Mouse (Mus musculus) limb, embryonic 13.5 days (tissue): ENCODE data around the gene Blvrb. TPM values are rescaled to one million over a fixed set of nuclear protein-coding genes. Genes with fewer than 3 reads are reported as not detected.
A peak's percentile ranks its signal among the peaks of the same experiment; 100 is the strongest.

Experiments used
- ATAC-seq: fragments of 200-750 bp; cut with Nextera tagmentation; 2 replicates; pipeline ENCODE4 v1.8.0; 2017; ENCODE audit warnings: low read depth, moderate number of reproducible peaks, moderate TSS enrichment; ENCODE audit not compliant: low FRiP score
- H3K27ac ChIP-seq: fragments of 300-500 bp; sonication (generic); 2 replicates; pipeline ENCODE4 v1.5.1; 2015; ENCODE audit warnings: inconsistent platforms, mild to moderate bottlenecking, moderate library complexity
- H3K27me3 ChIP-seq: fragments of 300-500 bp; sonication (generic); 2 replicates; pipeline ENCODE4 v1.6.1; 2015; ENCODE audit warnings: mild to moderate bottlenecking, inconsistent platforms
- H3K36me3 ChIP-seq: fragments of 300-500 bp; sonication (generic); 2 replicates; pipeline ENCODE4 v1.6.1; 2015; ENCODE audit warnings: inconsistent platforms, mild to moderate bottlenecking, moderate library complexity
- H3K4me1 ChIP-seq: fragments of 300-500 bp; sonication (generic); 2 replicates; pipeline ENCODE4 v1.6.1; 2015; ENCODE audit warnings: inconsistent platforms
- H3K4me2 ChIP-seq: fragments of 300-500 bp; sonication (generic); replicated peaks from 2 replicates; pipeline ENCODE4 v1.6.1; 2015; ENCODE audit warnings: inconsistent platforms, mild to moderate bottlenecking, moderate library complexity
- H3K4me3 ChIP-seq: fragments of 300-500 bp; sonication (generic); 2 replicates; pipeline ENCODE4 v1.5.1; 2015; ENCODE audit warnings: moderate library complexity, mild to moderate bottlenecking, inconsistent platforms
- H3K9ac ChIP-seq: fragments of 300-500 bp; sonication (generic); 2 replicates; pipeline ENCODE4 v1.6.1; 2015; ENCODE audit warnings: mild to moderate bottlenecking, inconsistent platforms
- H3K9me3 ChIP-seq: fragments of 300-500 bp; sonication (generic); 2 replicates; pipeline ENCODE4 v1.6.1; 2016; ENCODE audit warnings: inconsistent platforms
- WGBS: fragments of 180-500 bp; shearing (Covaris S2); methylation state at CpG from one replicate; pipeline ENCODE4 v1.1.7; 2015; 5-methylcytosine and 5-hydroxymethylcytosine counted together
- polyA plus RNA-seq: library from polyadenylated mRNA; unstranded; fragments of >200 nt; fragmentation: Nextera tagmentation; extraction: Ambion mirVana; gene quantifications from 2 replicates; pipeline ENCODE4 v1.2.1, GENCODE M21; 2015

The Blvrb gene
- 38.9 and 46.3 TPM in 2 replicates for polyA plus RNA-seq

DNA sequence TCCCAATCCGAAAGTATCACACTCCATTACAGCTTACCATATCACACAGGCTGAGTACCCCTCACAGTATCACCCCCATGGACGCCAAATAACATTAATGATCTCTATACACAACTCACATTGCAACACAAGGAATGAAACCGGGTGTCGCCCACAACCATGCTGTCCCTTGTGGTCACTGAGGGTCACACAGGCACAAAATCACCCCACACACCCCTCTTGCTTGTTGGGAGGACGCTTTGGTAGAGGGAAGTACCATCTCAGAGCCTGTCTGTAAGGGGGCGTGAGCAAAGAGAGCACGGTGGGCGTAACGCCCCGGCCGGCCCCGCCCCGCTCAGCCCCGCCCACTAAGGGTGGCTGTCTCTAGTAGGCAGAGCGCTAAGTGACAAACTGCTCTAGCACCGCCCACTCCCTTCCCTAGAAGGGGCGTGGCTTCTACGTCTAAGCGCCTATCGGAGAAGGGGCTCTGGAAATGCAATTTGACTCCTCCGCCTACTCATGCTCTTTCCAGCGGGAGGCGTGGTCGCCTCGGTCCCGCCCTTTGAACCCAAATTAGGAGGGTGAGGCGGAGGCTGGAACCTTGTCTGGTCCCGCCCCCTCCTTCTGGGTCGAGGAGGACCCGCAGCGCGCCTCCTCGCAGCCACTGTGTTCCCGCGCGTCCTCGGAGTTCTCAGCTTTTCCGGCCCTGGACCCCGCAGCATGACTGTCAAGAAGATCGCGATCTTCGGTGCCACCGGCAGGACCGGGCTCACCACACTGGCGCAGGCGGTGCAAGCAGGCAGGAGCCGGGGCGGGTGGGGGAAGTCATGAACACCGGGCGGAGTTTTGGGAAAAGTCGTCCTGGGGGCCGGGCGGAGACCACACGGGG is at the start of gene Blvrb, which contains the start of gene Sptbn4:
Gene Blvrb, plus strand, starts transcription at position 560 of the 868 bp plus-strand sequence.
Gene Sptbn4, minus strand, starts transcription at position 268 of the 868 bp plus-strand sequence.
- 1% methylated on average over 54 of the region's 54 CpGs for WGBS
- peaks cover 17% of the 10 kb centered on the region for H3K4me1 ChIP-seq
- H3K27me3 ChIP-seq: peaks cover 41% of the 10 kb centered on the region
- no peak within 1 kb of the TSS for H3K27ac ChIP-seq
- H3K4me3 ChIP-seq: peak within 1 kb of the TSS; percentile 62
- H3K9me3 ChIP-seq: no peaks in the 10 kb centered on the region
- ATAC-seq: peak; percentile 92
- H3K9ac ChIP-seq: peak within 1 kb of the TSS; percentile 79
- H3K4me2 ChIP-seq: peak within 1 kb of the TSS; percentile 96
- no peaks in the 10 kb centered on the region for H3K36me3 ChIP-seq

DNA sequence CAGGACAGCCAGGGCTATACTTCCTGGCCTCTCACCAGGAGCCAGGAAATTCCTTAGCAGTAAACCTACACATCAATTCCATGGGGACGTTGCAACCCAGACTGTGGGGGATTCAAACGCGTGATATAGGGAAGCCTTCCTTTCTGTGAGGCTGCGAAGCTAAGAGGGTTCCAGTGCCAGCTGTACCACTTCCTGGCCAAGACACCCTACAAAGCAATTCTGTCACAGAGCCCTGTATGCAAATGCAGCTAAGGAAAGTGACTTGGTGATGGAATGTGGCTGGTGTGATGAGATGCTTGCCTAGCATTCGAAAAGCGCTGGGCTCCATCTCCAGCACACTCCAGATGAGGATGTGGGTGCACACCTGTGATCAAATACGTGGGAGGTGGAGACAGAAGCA is 47.2 kb upstream of the Blvrb start:
- WGBS: 73% methylated on average over 7 of the region's 7 CpGs
- H3K4me2 ChIP-seq: no peak overlapping the region

DNA sequence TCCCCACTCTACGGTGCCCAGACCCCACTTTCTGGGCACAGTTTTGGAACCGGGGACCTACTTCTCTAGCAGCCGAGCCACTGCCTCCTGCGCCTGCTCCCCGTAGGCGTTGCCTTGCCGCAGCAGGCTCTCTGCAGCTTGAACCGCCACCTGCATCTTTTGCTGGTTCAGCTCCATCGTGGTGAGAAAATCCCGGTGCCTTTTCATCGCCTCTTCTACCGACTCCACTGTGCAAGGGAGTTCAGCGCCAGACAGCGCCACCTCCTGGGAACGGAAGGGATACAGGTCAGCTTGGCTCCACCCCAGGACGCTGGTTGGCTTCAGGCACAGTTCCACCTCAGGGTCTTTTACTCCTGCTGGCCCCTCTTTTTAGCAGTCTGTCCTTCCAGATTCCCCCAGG is 45.1 kb upstream of the Blvrb start:
- WGBS: 9% methylated on average over 16 of the region's 16 CpGs
- no peak for ATAC-seq
- H3K4me1 ChIP-seq: peaks cover 6% of the 10 kb centered on the region; the same call in 1 of the 2 replicates

More for the DNA sequence above, 47.2 kb upstream of the Blvrb start:
- Histone ChIP-seq H3K9ac (no peak overlapping the region), H3K9me3 (peaks cover 7% of the 10 kb centered on the region; the same call in 1 of the 2 replicates), H3K4me1 (peaks cover 11% of the 10 kb centered on the region; the same call in 1 of the 2 replicates), H3K27ac (no peak overlapping the region), H3K36me3 (no peaks in the 10 kb centered on the region), H3K4me3 (no peak overlapping the region), H3K27me3 (peaks cover 96% of the 10 kb centered on the region)
- ATAC-seq: no peak

DNA sequence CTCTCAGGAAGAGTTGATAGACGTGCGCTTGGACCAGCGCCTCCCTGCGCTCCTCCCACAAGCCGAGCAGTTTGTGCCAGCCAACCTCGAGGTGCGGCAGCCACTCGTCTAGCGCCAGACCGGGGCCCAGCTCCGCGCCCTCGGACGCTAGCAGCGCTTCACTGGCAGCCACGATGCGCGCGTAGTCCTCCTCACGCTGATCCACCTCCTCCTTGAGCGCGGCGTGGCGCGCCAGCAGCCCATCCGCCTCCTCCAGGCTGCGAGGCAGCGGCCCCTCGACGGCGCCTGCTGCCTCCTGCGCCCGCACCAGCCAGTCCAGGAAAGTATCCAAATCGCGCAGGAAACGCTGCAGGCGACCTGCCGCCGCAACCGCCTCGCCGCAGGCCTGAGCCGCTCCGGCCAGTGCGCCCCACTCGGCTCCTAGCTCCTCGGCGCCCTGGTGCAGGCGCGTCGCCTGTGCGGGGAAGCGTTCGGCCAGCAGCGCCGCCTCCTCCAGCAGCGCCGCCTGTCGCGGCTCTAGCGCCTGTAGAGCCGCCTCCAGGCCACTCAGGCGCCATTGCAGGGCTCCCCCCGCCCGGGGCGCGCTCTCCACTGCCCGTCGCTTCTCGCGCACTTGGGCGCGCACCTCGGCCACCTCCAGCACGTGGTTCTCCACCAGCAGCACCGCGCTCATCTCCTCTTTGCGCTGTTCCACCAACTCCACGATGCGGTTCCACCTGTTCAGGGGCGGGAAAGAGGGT is 43.4 kb upstream of the Blvrb start:
- Histone ChIP-seq H3K4me2 (peak overlapping the region; percentile 49), H3K4me3 (peak overlapping the region; percentile 22), H3K4me1 (peaks cover 21% of the 10 kb centered on the region), H3K27me3 (peaks cover 96% of the 10 kb centered on the region), H3K9ac (no peak overlapping the region), H3K27ac (no peak overlapping the region), H3K9me3 (peaks cover 12% of the 10 kb centered on the region; the same call in 1 of the 2 replicates), H3K36me3 (no peaks in the 10 kb centered on the region)
- no peak for ATAC-seq
- 6% methylated on average over 79 of the region's 81 CpGs for WGBS

More for the DNA sequence above, 45.1 kb upstream of the Blvrb start:
- Histone ChIP-seq H3K36me3 (no peaks in the 10 kb centered on the region), H3K9ac (no peak overlapping the region), H3K4me2 (no peak overlapping the region), H3K9me3 (peaks cover 12% of the 10 kb centered on the region; the same call in 1 of the 2 replicates), H3K27ac (no peak overlapping the region), H3K4me3 (no peak overlapping the region), H3K27me3 (peaks cover 96% of the 10 kb centered on the region)

DNA sequence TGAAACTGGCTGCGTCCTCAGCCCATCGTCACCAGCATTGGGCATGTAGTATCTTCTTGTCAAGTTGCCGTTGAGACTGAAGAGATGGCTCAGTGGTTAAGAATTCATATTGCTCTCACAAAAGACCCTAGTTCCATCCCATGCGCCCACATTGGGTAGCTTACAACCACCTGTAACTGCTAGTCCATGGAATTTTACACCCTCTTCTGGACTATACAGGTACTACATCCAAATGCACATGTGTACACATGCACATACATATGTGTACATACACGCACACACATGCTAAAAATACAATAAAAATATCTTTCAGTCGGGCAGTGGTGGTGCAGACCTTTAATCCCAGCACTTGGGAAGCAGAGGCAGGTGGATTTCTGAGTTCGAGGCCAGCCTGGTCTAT is 41.3 kb upstream of the Blvrb start:
- Histone ChIP-seq H3K4me1 (peaks cover 21% of the 10 kb centered on the region), H3K9ac (no peak overlapping the region), H3K9me3 (peaks cover 12% of the 10 kb centered on the region; the same call in 1 of the 2 replicates), H3K27ac (no peak overlapping the region), H3K4me2 (no peak overlapping the region), H3K36me3 (no peaks in the 10 kb centered on the region), H3K4me3 (no peak overlapping the region), H3K27me3 (peaks cover 99% of the 10 kb centered on the region)
- WGBS: 83% methylated on average over 7 of the region's 7 CpGs
- no peak for ATAC-seq

DNA sequence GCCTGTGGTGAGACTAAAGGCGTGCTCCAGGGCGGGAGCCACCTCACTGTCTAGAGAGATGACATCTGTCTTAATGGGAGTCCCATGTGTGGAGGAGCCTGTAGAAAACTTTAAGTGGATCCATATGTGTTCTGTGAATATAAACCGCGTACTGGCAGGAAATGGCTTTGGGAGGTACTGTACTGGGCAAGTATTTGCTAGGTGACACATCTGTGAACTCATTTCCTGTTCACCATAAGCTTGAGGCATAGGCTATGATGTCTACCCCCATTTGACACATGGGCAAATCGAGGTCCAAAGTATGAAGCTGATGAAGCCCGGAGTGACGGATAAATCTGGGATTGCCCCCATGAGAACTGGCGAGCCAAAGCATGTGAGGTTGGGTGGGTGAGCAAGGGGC is 40.0 kb upstream of the Blvrb start:
- WGBS: 29% methylated on average over 8 of the region's 8 CpGs
- no peaks in the 10 kb centered on the region for H3K36me3 ChIP-seq
- H3K4me1 ChIP-seq: peaks cover 21% of the 10 kb centered on the region
- peak; percentile 24 for ATAC-seq
- H3K4me3 ChIP-seq: peak overlapping the region; percentile 50
- peaks cover 18% of the 10 kb centered on the region for H3K9me3 ChIP-seq
- peak overlapping the region; percentile 85 for H3K4me2 ChIP-seq
- H3K9ac ChIP-seq: no peak overlapping the region
- H3K27ac ChIP-seq: no peak overlapping the region
- H3K27me3 ChIP-seq: peaks cover 87% of the 10 kb centered on the region

DNA sequence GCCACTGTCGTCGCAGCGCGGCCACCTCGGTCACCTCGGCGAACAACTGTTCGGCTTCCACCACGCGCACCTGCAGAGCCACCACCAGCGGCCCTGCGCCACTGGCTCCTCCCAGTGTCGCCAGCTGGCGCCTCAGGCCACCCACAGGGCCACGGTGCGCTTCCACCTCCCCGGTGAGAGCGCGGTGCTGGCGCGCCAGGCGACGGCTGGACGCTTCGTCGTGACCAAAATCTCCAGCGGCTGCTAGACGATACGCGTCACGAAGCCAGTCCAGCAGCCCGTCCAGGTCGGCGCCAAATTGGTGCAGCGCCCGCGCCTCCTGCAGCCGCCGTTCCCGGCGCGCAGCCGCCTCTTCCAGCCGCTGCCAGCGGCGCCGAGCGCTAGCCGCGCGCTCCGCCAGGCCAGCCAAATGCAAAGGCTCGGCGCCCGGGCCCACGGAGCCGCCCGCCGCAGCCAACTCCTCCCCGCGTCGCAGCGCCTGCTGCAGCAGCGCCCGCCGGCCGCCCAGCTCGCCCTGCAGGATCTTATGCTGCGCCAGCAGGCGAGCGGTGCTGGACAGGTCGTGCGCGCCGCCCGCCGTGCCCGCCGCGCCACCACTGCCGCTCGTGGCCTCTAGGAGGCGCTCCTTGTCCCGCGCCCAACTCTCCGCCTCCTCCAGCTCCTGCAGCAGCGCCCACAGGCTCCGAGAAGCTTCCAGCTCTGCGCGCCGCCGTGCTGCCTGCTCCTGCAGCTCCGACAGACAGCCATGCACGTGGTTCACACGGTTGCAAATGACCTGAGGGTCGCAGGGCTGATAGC is 39.2 kb upstream of the Blvrb start:
- H3K27ac ChIP-seq: no peak overlapping the region
- ATAC-seq: peak; percentile 77
- peaks cover 21% of the 10 kb centered on the region for H3K4me1 ChIP-seq
- H3K36me3 ChIP-seq: no peaks in the 10 kb centered on the region
- peak overlapping the region; percentile 85 for H3K4me2 ChIP-seq
- peaks cover 11% of the 10 kb centered on the region; the same call in 1 of the 2 replicates for H3K9me3 ChIP-seq
- under 1% methylated on average over 94 of the region's 96 CpGs for WGBS
- peak overlapping the region; percentile 50 for H3K4me3 ChIP-seq
- peaks cover 80% of the 10 kb centered on the region for H3K27me3 ChIP-seq
- peak overlapping the region; percentile 50; the same call in 1 of the 2 replicates for H3K9ac ChIP-seq

DNA sequence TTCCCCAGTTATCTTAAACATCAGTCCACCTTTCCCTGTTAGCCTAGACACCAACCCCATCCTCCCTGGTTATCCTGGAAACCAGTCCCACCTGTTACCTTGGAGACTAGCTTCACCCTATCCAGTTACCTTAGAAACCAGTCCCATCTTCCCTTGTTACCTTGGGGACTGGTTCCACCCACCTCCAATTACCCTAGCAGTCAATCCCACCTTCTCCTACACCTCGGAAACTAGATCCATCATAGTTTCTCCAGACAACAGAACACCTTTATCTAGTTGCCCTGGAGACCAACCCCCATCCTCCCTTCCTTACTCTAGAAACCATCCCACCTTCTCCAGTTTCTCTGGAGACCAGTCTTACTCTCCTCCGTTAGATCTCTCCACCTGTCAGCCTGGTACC is 30.6 kb upstream of the Blvrb start:
- no peak for ATAC-seq
- Histone ChIP-seq H3K9me3 (peaks cover 9% of the 10 kb centered on the region; the same call in 1 of the 2 replicates), H3K9ac (no peak overlapping the region), H3K4me2 (no peak overlapping the region), H3K4me3 (no peak overlapping the region), H3K27ac (no peak overlapping the region), H3K27me3 (peaks cover 2% of the 10 kb centered on the region; the same call in 1 of the 2 replicates), H3K36me3 (no peaks in the 10 kb centered on the region), H3K4me1 (no peaks in the 10 kb centered on the region)
- WGBS: 77% methylated on average over 2 of the region's 2 CpGs

DNA sequence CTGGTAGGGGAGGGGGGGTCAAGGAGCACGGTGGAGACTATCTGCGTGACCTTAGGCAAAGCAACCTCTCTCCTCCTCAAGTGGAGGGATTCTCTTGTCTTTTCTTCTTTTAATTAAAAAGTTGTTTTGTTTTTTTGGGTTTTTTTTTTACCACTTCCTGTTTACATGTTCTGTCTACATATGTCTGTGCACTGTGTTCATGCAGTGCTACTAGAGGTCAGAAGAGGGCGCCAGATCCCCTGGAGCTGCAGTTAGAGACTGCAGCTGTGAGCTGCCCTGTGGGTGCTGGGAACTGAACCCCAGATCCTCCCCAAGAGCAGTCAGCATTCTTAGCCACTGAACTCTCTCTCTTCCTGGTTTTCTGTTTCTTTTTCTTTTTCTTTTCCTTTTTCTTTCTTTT is 28.7 kb upstream of the Blvrb start:
- no peak for ATAC-seq
- 77% methylated on average over 3 of the region's 3 CpGs for WGBS

DNA sequence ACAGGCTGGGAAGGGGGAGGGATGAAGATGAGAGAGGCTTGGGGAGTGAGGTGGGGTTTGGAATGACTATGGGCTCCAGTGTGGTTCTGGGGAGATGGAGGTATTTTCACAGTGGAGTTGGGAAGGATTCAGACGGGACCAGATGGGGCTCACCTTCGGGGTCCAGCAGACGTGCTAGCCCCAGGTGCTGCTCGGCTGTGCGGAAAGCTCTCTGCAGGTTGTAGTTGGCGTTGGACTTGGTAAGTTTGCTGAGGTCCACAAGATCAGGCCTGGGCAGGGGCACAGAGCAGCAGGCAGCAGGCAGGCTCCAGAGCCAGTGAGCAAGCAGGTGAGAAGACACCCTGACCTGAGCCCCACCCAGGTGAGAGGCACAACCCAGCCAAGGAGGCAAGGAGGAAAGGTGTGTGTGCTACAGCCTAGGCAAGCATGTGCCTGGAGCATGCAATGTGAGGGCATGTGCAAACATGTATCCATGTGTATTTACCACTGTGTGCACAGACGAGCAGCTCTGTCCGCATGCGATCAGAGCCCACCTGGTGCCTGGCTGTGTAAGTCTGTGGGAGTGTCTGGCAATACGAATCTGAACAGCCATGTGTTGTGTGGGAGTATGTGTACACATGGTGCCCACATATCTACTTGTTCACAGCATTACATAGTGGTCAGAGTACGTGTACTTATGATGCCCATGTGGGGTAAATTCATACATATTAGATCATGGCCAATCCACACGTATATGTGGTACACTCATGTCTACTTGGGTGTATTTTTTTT is 24.0 kb upstream of the Blvrb start:
- Histone ChIP-seq H3K4me1 (no peaks in the 10 kb centered on the region), H3K9me3 (peaks cover 13% of the 10 kb centered on the region; the same call in 1 of the 2 replicates), H3K27ac (no peak overlapping the region), H3K4me3 (no peak overlapping the region), H3K4me2 (no peak overlapping the region), H3K36me3 (no peaks in the 10 kb centered on the region), H3K9ac (no peak overlapping the region), H3K27me3 (no peaks in the 10 kb centered on the region)
- ATAC-seq: no peak
- 81% methylated on average over 12 of the region's 12 CpGs for WGBS

More for the DNA sequence above, 28.7 kb upstream of the Blvrb start:
- H3K27me3 ChIP-seq: 0 out of 2 replicates have a peak, but pooled peaks cover 2% of the 10 kb centered on the region
- H3K36me3 ChIP-seq: no peaks in the 10 kb centered on the region
- peaks cover 13% of the 10 kb centered on the region; the same call in 1 of the 2 replicates for H3K9me3 ChIP-seq
- H3K4me1 ChIP-seq: no peaks in the 10 kb centered on the region
- no peak overlapping the region for H3K27ac ChIP-seq
- no peak overlapping the region for H3K4me3 ChIP-seq
- H3K4me2 ChIP-seq: no peak overlapping the region
- H3K9ac ChIP-seq: no peak overlapping the region

DNA sequence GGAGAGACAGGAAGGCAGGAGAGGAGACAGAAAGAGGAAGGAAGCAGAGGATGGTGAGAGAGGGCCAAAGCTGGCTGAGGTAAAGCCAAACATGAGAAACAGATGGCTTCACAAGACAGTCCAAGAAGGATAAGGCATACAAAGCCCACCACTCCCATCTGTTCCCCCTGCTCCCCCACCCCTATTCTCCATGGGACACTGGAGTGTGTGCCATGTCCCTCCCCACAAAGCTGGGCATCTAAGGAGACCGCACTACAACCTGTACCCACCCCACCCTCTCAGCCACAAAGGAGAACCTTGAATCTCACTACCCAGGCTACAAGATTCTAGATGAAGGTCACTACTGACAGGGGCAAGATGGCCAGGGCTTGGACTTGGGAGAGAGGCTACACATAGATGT is 20.4 kb upstream of the Blvrb start:
- 88% methylated on average over 1 of the region's 1 CpGs for WGBS
- Histone ChIP-seq H3K9ac (no peak overlapping the region), H3K36me3 (no peaks in the 10 kb centered on the region), H3K4me3 (no peak overlapping the region), H3K9me3 (peaks cover 17% of the 10 kb centered on the region; the same call in 1 of the 2 replicates), H3K27me3 (peaks cover 4% of the 10 kb centered on the region), H3K4me2 (no peak overlapping the region), H3K27ac (no peak overlapping the region), H3K4me1 (no peaks in the 10 kb centered on the region)
- ATAC-seq: no peak
